Mouse (Mus musculus) CD4-positive, CD25-positive, alpha-beta regulatory T cell (primary cell): ENCODE results near the gene Spef1. TPM values are rescaled to one million over a fixed set of nuclear protein-coding genes. Genes with fewer than 3 reads are reported as not detected.

Experiments used
- polyA plus RNA-seq: library from polyadenylated mRNA; unstranded; fragments of 100-300 nt; shearing (Covaris generic); gene quantifications from one replicate; pipeline ENCODE4 v1.2.1, GENCODE M21; 2017

The Spef1 gene
- 0.26 TPM for polyA plus RNA-seq

DNA sequence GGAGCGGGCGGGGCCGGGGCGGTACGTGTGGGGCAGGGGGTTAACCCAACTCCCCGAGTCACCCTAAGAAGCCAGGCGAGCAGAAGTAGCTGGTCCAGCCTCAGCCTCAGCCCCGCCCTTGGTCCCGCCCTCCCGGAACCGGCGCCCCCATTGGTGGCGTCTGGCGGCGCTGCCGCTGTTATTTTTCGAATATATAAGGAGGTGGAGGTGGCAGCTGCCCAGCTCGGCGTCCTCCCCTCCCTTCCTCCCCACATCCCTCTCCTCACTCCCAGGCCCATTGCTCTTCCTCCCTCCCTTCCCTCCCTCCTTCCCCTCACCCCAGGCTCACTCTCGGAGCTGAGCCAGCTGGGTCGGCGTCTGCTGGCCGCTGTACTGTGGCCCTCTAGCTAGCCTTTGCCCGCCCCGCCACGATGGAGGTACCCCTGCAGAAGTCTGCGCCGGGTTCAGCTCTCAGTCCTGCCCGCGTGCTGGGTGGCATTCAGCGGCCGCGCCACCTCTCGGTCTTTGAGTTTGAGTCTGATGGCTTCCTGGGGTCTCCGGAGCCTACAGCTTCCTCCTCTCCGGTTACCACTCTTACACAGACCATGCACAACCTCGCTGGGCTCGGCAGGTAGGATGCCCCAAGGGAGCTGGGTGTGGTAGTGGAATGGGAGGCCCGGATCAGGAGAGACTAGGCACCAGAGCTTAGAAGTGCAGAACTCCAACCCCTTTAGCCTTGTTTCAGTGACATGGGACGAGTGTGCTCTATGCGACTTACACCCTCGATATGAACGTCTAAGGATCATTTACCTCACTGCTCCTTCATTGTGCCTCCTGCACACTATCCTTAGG, at the start of gene Spef1, which contains the start of gene Cdc25b:
TSS of gene Spef1 (minus strand) at position 512 of the 831 bp plus-strand sequence.
TSS of gene Cdc25b (plus strand) at position 179 of the 831 bp plus-strand sequence.

DNA sequence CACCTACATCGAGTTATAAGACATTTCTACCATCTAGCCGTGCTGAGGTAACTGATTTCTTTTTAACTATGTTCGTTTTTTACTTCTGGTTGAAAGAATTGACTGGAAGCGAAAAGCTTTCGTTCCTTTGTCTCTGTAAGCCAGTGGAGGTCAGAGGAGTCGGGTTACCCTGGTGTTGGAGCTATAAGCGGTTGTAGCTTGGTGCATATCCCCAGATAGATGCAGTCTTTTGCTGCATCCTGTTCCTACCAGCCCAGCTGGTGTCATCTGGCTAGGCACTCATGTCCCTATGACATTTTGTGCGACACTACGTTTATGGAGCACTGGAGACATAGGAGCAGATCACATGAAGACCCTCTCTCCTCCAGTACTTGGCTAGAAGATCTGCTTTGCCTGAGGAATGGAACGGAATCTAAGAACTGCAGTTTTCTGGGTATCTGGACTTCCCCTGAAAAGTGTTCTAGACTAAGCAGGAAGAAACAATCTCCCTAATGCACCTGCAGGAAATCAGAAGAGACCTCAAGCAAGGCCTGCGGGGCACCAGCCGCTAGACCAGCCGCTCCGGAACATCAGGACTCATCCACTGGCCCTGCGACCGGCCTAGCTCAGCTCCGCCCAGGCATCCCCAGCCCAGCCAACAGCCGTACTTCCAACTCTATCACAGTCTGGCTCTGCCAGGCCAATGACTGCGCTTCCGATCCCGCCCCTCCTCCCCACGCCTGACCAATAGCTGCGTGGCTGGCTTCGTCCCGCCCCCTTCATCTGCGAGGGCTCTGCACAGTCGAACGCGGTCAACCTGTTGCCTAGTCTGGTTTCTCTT, 46.4 kb upstream of the Spef1 start, which contains the start of gene Mavs:
TSS of gene Mavs (plus strand) at position 757 of the 820 bp plus-strand sequence.

DNA sequence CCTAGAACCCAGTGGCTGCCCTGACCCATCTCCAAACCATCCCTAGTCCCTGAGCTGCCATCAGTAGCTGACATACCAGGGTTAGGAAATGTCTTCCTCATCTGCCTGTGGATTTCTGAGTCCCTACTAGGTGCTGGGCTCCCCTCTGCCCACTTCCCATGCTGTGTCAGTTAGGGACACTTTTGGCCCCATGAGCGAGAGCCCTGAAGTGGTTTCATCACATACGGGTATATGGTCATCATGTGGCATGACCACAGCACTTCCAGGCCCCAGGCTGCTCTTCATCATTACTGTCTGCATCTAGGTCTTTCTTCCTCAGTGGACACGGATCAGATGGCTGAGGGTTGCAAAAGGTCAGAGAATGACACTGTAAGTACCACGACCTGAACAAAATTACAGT, 19.7 kb upstream of the Spef1 start, which contains the start of gene Ap5s1:
TSS of gene Ap5s1 (plus strand) at position 301 of the 400 bp plus-strand sequence.

DNA sequence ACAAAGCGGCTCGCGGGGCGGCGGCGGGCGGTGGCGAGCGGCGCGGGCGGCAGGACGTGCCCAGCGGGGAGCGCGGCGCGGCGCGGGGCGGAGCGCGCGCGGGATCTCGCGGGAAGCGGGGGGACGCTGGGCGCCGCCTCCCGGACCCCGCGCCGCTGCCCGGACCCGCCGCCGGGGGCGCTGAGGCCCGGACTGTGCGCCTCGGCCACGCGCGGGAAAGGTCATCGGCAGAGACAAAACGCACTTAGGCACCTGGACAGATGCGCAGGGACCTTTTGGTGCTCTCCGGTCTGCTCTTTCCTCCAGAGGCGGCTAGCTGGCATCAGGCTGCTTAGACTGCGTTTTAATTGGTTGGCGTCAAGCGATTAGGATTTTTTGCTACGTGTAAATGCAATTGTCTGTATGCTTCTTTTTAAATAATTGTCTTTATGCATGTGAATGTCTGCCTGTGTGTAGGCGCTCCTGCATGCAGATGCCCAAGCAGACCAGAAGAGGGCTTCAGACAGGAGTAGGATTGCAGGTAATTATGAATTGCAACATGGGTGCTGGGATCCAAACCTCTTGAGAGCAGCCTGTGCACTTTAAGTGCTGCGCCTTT, 7.0 kb downstream of the Spef1 start, which contains the start of gene Cenpb:
TSS of gene Cenpb (minus strand) at position 78 of the 598 bp plus-strand sequence.

DNA sequence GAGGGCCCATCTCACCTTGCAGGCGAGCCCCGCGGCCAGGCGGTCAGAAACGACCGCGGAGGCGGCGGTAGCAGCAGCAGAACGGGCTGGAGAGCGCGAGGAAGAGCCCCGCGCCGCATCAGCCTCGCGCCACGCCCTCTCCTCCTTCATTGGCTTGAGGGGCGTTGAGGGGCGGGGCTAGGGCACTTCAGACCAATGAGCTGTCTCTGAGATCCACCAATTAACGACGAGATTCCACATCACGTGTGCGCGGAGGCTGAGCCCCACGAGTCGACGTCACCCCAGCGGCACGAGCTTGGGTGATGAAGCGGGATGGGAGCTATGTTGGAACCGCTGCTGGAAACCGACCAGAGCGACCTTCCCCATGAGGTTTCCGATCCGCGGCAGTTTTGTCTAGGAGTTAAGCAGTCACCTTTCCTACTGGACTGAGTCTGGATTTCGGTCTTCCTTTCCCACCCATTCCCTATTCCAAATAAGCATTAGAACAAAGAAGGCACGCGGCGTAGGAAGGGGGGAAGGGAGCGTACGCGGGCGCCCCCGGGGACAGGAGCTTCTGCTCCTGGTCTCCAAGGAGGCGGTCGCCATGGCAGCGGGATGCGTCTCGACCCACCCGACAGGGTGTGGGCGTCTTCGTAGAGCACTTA, 27.0 kb downstream of the Spef1 start, which contains the start of gene 1700037H04Rik:
TSS of gene 1700037H04Rik (minus strand) at position 144 of the 644 bp plus-strand sequence.

DNA sequence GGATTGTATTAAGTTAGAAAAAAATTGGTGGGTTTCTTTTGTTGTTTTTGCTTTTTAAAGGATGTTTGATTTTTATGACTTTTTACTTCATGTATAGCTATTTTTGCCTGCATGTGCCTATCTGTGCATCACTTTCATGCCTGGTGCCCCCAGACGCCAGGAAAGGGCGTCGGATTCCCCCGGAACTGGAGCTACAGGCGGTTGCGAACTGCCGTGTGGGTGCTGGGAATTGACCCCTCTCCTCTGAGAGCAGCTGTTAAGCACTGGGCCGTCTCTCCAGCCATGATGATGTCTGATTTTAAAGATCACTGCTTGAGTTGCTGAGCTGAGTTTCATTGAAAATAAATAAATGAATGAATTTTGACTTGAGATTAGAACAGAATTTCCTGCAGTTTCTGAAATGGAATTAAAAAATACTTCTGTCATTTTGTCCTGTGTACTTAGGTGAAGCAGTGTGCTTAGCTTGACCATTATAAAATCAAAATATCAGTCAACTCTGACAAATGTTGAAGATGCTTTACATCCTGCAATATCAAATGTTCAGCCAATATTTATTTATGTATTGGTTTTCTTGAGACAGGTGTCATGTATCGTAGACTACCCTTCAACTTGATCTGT, 54.0 kb downstream of the Spef1 start, which contains the start of gene Gm11037:
TSS of gene Gm11037 (plus strand) at position 568 of the 618 bp plus-strand sequence.

DNA sequence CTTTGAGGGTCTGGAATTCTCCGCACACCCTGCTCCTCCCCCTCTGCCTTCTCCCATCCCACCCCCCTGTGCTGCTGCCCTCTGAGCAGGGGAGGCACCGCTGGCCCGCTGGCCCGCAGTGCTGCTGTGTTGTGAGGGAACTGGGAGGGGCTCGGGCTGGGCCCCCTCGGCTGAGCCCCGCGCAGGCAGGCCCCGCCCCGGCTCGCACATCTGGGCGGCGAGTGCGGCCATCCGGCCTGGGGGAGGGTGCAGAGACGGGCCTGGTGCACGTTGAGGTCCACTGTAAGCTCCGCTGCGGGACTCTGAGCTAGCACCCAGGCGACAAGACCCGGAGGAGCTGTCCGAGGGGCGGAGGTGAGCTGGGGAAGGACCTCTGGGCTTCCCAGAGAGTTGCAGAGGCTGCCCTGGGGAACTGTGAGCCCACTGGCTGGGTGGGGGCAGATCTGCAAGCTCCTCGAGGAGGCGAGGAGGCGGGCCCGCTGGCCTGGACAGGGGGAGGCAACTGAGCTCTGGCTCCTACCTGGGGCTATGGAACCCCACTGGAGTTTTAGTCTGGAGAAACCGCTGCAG, 59.8 kb downstream of the Spef1 start, which contains the start of gene Hspa12b:
TSS of gene Hspa12b (plus strand) at position 120 of the 570 bp plus-strand sequence.

Other genes with a start within 250 kb of the Spef1 start
- gene Gfra4, start 144.2 kb downstream of the Spef1 start, polyA plus RNA-seq: not detected
- 0.23 TPM for gene Adam33, start 123.5 kb downstream of the Spef1 start, polyA plus RNA-seq
- 0.13 TPM for gene Siglec1, start 100.5 kb downstream of the Spef1 start, polyA plus RNA-seq
- gene Hspa12b, start 60.0 kb downstream of the Spef1 start, polyA plus RNA-seq: 0.35 TPM
- gene Gm11037, start 53.8 kb downstream of the Spef1 start, polyA plus RNA-seq: not detected
- 42.8 TPM for gene 1700037H04Rik, start 27.2 kb downstream of the Spef1 start, polyA plus RNA-seq
- 7.4 TPM for gene Cenpb, start 7.2 kb downstream of the Spef1 start, polyA plus RNA-seq
- 78.9 TPM for gene Cdc25b, start 333 bp downstream of the Spef1 start, polyA plus RNA-seq
- gene Ap5s1, start 19.8 kb upstream of the Spef1 start, polyA plus RNA-seq: 19.7 TPM
- gene Mavs, start 46.8 kb upstream of the Spef1 start, polyA plus RNA-seq: 25.9 TPM
- gene Pank2, start 75.2 kb upstream of the Spef1 start, polyA plus RNA-seq: 104 TPM
- gene Rnf24, start 165.6 kb upstream of the Spef1 start, polyA plus RNA-seq: 1.1 TPM